Mouse (Mus musculus) fat pad, adult 2 months (tissue): ENCODE results near the gene Msi2.

Experiments
- DNase-seq: peaks from one replicate; pipeline ENCODE4 v3.0.0-alpha.2; 2011; ENCODE audit warnings: low read depth, low spot score; ENCODE audit errors: extremely low read depth

Gene Msi2

GRCm38 (mm10) chr11:88291688-88292087 lies 426.6 kb downstream of the Msi2 start:
- no peak for DNase-seq

DNA sequence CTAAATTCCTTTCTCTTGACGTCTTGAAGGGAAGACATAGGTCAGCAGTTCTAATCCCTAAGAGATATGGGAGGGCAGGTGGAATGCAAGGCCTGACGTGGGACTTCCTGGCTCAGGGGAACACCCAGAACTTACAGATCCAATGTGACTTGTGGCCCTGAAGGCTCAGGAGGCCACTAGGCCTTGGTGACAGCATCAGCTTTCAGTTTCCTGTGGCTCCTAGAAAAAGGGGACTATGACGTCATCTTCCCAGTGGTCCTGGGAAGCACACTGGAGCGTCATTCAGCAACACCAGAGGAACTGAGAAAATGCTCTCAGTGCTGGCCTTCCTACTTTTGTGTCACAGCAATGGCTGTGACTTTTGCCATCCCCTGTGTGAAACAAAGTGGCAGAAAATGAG lies 427.1 kb downstream of the Msi2 start:
- DNase-seq = no peak
